Mouse (Mus musculus) heart, embryonic 16.5 days (tissue): ENCODE results near the gene Nup210l. TPM values are rescaled to one million over a fixed set of nuclear protein-coding genes. Genes with fewer than 3 reads are reported as not detected.

Experiments used
- ATAC-seq: fragments of 200-750 bp; cut with Nextera tagmentation; replicated peaks from 2 replicates; pipeline ENCODE4 v1.8.0; 2017; ENCODE audit warnings: moderate number of reproducible peaks; ENCODE audit not compliant: insufficient read depth, low FRiP score; ENCODE audit errors: extremely low read depth
- H3K27ac ChIP-seq: fragments of 300-500 bp; sonication (generic); 2 replicates; pipeline ENCODE4 v1.5.1; 2014; ENCODE audit warnings: mild to moderate bottlenecking, low read length, control low read depth, moderate library complexity
- H3K27me3 ChIP-seq: fragments of 300-500 bp; sonication (generic); 2 replicates; pipeline ENCODE4 v1.6.1; 2014; ENCODE audit warnings: low read length, mixed read lengths; ENCODE audit not compliant: control insufficient read depth, insufficient read depth
- H3K36me3 ChIP-seq: fragments of 300-500 bp; sonication (generic); 2 replicates; pipeline ENCODE4 v1.6.1; 2014; ENCODE audit not compliant: control insufficient read depth, insufficient read depth
- H3K4me1 ChIP-seq: fragments of 300-500 bp; sonication (generic); 2 replicates; pipeline ENCODE4 v1.6.1; 2014; ENCODE audit warnings: low read length, mixed read lengths; ENCODE audit not compliant: control insufficient read depth, insufficient read depth
- H3K4me2 ChIP-seq: fragments of 300-500 bp; sonication (generic); 2 replicates; pipeline ENCODE4 v1.6.1; 2014; ENCODE audit warnings: low read depth, mild to moderate bottlenecking, control low read depth, low read length
- H3K4me3 ChIP-seq: fragments of 300-500 bp; sonication (generic); 2 replicates; pipeline ENCODE4 v1.5.1; 2014; ENCODE audit warnings: mild to moderate bottlenecking, control low read depth, low read length
- H3K9ac ChIP-seq: fragments of 300-500 bp; sonication (generic); 2 replicates; pipeline ENCODE4 v1.6.1; 2014; ENCODE audit warnings: low read length, control low read depth
- H3K9me3 ChIP-seq: fragments of 300-500 bp; sonication (generic); replicated peaks from 2 replicates; pipeline ENCODE4 v1.6.1; 2016; ENCODE audit warnings: low read length; ENCODE audit not compliant: control insufficient read depth
- WGBS: fragments of 180-500 bp; shearing (Covaris S2); extraction: QIAGEN DNeasy Blood & Tissue Kit; methylation state at CpG from one replicate; pipeline ENCODE4 v1.1.7; 2014; 5-methylcytosine and 5-hydroxymethylcytosine counted together
- polyA plus RNA-seq: library from polyadenylated mRNA; unstranded; fragments of >200 nt; fragmentation: Nextera tagmentation; extraction: Ambion mirVana; gene quantifications from 2 replicates; pipeline ENCODE4 v1.2.1, GENCODE M21; 2015

Nup210l gene
- polyA plus RNA-seq, 1 experiment from 2014 or later = 0.32 TPM

DNA sequence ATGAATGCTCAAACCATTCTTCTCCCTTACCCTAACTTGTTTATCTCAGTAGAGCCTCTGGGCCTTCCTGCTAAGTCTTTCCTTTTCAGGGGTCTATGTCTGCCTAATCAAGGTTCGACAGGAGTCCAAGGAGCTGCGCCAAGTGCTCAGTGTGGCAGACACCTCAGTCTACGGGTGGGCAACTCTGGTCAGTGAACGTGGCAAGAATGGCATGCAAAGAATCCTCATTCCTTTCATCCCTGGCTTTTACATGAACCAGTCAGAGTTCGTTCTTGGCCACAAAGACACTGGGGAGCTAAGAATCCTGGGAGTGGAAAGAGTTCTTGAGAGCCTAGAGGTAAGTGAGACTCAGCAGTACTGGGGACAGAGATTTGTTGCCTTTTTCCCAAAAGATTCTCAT, 99.7 kb downstream of the Nup210l start:
- H3K9ac ChIP-seq = no peak overlapping the region
- no peaks in the 10 kb centered on the region for H3K9me3 ChIP-seq
- peaks cover 4% of the 10 kb centered on the region; the same call in 1 of the 2 replicates for H3K36me3 ChIP-seq
- peak; percentile 58 for ATAC-seq
- peak overlapping the region; percentile 59 for H3K27ac ChIP-seq
- 35% methylated on average over 5 of the region's 5 CpGs for WGBS
- H3K4me3 ChIP-seq = no peak overlapping the region
- H3K27me3 ChIP-seq = no peaks in the 10 kb centered on the region
- no peak overlapping the region for H3K4me2 ChIP-seq
- peaks cover 8% of the 10 kb centered on the region; the same call in 1 of the 2 replicates for H3K4me1 ChIP-seq

- H3K27ac ChIP-seq = no peak overlapping the region
- H3K4me1 ChIP-seq = peaks cover 12% of the 10 kb centered on the region; the same call in 1 of the 2 replicates
- 93% methylated on average over 2 of the region's 2 CpGs for WGBS
- no peaks in the 10 kb centered on the region for H3K27me3 ChIP-seq
- H3K36me3 ChIP-seq = peaks cover 8% of the 10 kb centered on the region; the same call in 1 of the 2 replicates
- ATAC-seq = no peak
- no peak overlapping the region for H3K4me3 ChIP-seq
- no peak overlapping the region for H3K4me2 ChIP-seq
- H3K9me3 ChIP-seq = no peaks in the 10 kb centered on the region
- H3K9ac ChIP-seq = no peak overlapping the region
Measured at GRCm38 (mm10) chr3:90204582-90204981, 100.7 kb downstream of the Nup210l start.

GRCm38 (mm10) chr3:90208662-90209061, 104.7 kb downstream of the Nup210l start:
- no peaks in the 10 kb centered on the region for H3K27me3 ChIP-seq
- WGBS = 69% methylated on average over 2 of the region's 2 CpGs
- no peaks in the 10 kb centered on the region for H3K9me3 ChIP-seq
- ATAC-seq = no peak
- peaks cover 26% of the 10 kb centered on the region for H3K4me1 ChIP-seq
- H3K36me3 ChIP-seq = peaks cover 26% of the 10 kb centered on the region
- no peak overlapping the region for H3K9ac ChIP-seq
- H3K4me2 ChIP-seq = no peak overlapping the region
- H3K27ac ChIP-seq = peak overlapping the region; percentile 20; the same call in 1 of the 2 replicates
- H3K4me3 ChIP-seq = no peak overlapping the region

DNA sequence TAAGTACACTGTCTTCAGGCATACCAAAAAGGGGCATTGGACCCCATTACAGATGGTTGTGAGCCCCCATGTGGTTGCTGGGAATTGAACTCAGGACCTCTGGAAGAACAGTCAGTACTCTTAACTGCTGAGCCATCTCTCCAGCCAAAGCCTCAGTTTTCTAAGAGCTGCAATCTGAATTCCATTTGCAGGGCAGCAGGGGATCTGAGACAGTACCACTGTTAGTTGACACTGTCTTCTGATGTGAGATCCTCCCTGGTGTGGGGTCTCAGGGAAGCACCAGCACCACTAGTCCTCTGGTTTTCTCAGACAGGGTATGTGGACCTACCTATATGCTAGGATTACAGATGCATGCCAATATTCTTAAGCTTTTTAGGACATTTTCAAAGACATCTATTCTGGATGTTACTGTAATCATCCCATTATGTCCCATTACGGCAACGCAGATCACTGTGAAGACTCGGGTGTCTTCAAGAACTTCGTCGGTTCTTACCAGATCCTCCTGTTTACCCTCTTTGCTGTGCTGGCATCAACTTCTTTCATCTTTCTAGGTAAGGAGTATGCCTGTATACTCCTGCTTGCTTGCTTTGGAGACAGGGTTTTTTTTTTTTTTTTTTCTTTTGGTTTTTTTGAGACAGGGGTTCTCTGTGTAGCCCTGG, 106.1 kb downstream of the Nup210l start:
- H3K4me2 ChIP-seq = no peak overlapping the region
- no peaks in the 10 kb centered on the region for H3K27me3 ChIP-seq
- H3K9me3 ChIP-seq = no peaks in the 10 kb centered on the region
- H3K4me3 ChIP-seq = no peak overlapping the region
- 86% methylated on average over 5 of the region's 5 CpGs for WGBS
- H3K36me3 ChIP-seq = peaks cover 26% of the 10 kb centered on the region
- no peak overlapping the region for H3K27ac ChIP-seq
- no peak overlapping the region for H3K9ac ChIP-seq
- no peak for ATAC-seq
- peaks cover 27% of the 10 kb centered on the region for H3K4me1 ChIP-seq

DNA sequence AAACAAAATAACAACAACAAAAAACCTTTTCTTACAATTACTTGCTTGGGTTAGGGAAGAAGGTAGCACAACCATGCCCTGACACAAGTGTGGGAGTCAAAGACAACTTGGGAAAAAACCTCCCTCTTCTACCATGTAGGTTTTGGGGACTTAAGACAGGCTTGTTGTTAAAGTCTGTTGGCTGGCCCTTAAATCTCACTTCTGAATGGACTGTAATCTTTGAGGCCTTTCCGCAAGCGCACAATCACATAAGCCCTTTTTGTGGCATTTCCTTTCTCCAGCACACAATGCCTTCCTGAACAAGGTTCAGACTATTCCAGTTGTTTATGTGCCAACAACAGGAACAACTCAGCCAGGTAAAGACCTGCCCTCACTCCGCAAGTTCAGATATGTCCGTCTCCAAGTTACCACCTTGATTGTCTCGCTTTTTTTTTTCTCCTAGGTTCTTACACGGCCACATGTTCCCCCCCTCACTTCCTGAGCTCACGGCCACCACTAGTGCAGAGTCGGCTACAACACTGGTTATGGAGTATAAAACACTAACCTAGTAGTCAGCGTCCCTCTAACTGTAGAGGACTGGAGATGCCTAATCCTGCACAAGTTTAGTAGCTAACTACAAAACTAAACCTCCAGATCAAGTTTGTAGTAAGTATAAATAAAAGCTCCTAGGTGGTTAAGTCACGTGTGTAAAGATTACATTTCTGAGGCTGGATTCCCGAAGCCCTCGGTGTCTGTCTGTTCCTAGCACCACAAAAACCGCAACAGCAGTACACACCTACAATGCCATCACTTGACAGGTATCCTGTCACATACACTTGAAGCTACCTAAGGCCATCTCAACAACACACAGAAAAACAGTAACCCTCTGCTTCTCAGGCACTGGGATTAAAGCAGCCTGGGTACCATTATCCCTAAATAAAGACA, 107.8 kb downstream of the Nup210l start:
- Histone ChIP-seq H3K4me2 (peak overlapping the region; percentile 76), H3K4me1 (peaks cover 27% of the 10 kb centered on the region), H3K9ac (peak overlapping the region; percentile 87), H3K27me3 (no peaks in the 10 kb centered on the region), H3K4me3 (peak overlapping the region; percentile 79), H3K27ac (0 out of 2 replicates have a peak overlapping the region, but pooled peaks have one; percentile 9), H3K9me3 (no peaks in the 10 kb centered on the region), H3K36me3 (peaks cover 26% of the 10 kb centered on the region)
- 65% methylated on average over 13 of the region's 13 CpGs for WGBS
- no peak for ATAC-seq

- peak overlapping the region; percentile 76 for H3K4me2 ChIP-seq
- no peaks in the 10 kb centered on the region for H3K9me3 ChIP-seq
- peak overlapping the region; percentile 79 for H3K4me3 ChIP-seq
- H3K36me3 ChIP-seq = peaks cover 26% of the 10 kb centered on the region
- H3K4me1 ChIP-seq = peaks cover 27% of the 10 kb centered on the region
- ATAC-seq = no peak
- WGBS = 10% methylated on average over 5 of the region's 5 CpGs
- no peak overlapping the region for H3K27ac ChIP-seq
- H3K9ac ChIP-seq = peak overlapping the region; percentile 87
- no peaks in the 10 kb centered on the region for H3K27me3 ChIP-seq
Measured at GRCm38 (mm10) chr3:90212723-90213122, 108.8 kb downstream of the Nup210l start.

DNA sequence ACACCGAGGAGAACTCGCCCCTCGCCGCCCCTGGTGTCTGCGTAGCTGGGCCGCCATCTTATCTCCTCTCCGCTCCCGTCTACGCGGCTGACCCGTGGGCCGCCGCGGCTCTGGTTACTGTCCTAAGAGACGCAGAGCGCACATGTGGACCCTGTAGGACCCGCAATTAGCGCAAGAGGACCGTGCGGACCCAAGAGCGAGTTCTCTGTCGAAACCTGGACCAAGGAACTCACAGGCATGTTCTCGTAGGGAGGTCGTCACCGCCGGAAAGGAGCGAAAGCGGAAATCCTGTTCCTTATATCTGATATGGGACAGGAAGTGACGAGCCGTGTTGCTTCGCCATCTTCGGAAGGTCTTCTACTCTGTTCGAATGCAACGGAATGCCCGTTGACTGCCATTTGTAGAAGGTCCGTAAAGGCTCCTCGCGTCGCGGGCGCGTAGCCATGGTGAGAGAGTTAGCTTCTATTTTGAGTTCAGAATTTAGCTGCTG, 109.5 kb downstream of the Nup210l start, which contains the start of the genes Rps27 and Rab13:
TSS of gene Rps27 (minus strand) at position 275 of the 490 bp plus-strand sequence.
TSS of gene Rab13 (plus strand) at position 319 of the 490 bp plus-strand sequence.
- H3K9me3 ChIP-seq = no peaks in the 10 kb centered on the region
- ATAC-seq = peak; percentile 95
- peaks cover 27% of the 10 kb centered on the region for H3K4me1 ChIP-seq
- H3K36me3 ChIP-seq = peaks cover 22% of the 10 kb centered on the region
- no peaks in the 10 kb centered on the region for H3K27me3 ChIP-seq
- peak within 1 kb of the TSS; percentile 76 for H3K4me2 ChIP-seq
- peak within 1 kb of the TSS; percentile 86 for H3K27ac ChIP-seq
- peak within 1 kb of the TSS; percentile 87 for H3K9ac ChIP-seq
- WGBS = under 1% methylated on average over 42 of the region's 42 CpGs
- H3K4me3 ChIP-seq = peak within 1 kb of the TSS; percentile 79

- peaks cover 20% of the 10 kb centered on the region for H3K4me1 ChIP-seq
- H3K27ac ChIP-seq = peak overlapping the region; percentile 28
- H3K4me3 ChIP-seq = peak overlapping the region; percentile 79
- no peaks in the 10 kb centered on the region for H3K27me3 ChIP-seq
- peak overlapping the region; percentile 71 for H3K4me2 ChIP-seq
- ATAC-seq = 0 out of 2 replicates have a peak, but pooled peaks have one; percentile 38
- WGBS = 14% methylated on average over 12 of the region's 12 CpGs
- H3K9ac ChIP-seq = peak overlapping the region; percentile 7; the same call in 1 of the 2 replicates
- peaks cover 20% of the 10 kb centered on the region for H3K36me3 ChIP-seq
- H3K9me3 ChIP-seq = no peaks in the 10 kb centered on the region
Measured at GRCm38 (mm10) chr3:90213956-90214684, 110.2 kb downstream of the Nup210l start.
